Mouse (Mus musculus): ENCODE measurements around the gene Acer1. TPM values are rescaled to one million over a fixed set of nuclear protein-coding genes. Genes with fewer than 3 reads are reported as not detected.

The Acer1 gene
- polyA plus RNA-seq (2014; fragmentation: Nextera tagmentation; extraction: Ambion mirVana) = not detected in 2 replicates

DNA sequence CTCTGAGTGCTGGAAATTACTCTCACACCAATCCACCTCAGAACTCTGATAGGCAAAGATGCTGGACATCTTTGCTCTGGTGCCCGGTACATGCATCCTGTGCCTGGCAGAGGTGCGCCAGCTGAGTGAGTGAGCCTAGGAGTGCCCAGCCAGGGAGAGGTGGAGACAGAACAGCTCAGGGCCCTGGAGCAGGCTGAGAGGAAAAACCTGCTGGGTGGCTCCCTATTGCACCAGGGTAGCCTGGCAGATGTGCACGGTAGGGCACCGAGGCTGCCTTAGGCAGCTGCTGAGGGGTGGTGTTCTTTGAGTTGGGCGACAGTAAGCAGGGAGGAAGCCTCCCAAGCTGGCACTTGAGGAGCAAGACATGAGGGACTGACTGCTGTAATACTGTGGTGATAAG lies at the start of gene Acer1:
Acer1 (minus strand) TSS at position 114 of the 400 bp plus-strand sequence.
- no peak for ATAC-seq (ENCODE audit: low FRiP score)
- WGBS = 76% methylated on average over 5 of the region's 5 CpGs
- Histone ChIP-seq H3K36me3 (replicated peaks; ENCODE audit: control insufficient read depth, insufficient read depth) (no peaks in the 10 kb centered on the region), H3K9ac (no peak within 1 kb of the TSS), H3K4me1 (replicated peaks; ENCODE audit: control insufficient read depth, insufficient read depth, low read length) (no peaks in the 10 kb centered on the region), H3K9me3 (ENCODE audit: control insufficient read depth, low read length) (no peaks in the 10 kb centered on the region), H3K27me3 (ENCODE audit: control insufficient read depth, insufficient read depth, low read length) (no peaks in the 10 kb centered on the region), H3K4me3 (replicated peaks; ENCODE audit: low read length) (no peak within 1 kb of the TSS), H3K27ac (no peak within 1 kb of the TSS), H3K4me2 (replicated peaks) (no peak within 1 kb of the TSS)
- DNase-seq (ENCODE audit: low spot score) = no peak

DNA sequence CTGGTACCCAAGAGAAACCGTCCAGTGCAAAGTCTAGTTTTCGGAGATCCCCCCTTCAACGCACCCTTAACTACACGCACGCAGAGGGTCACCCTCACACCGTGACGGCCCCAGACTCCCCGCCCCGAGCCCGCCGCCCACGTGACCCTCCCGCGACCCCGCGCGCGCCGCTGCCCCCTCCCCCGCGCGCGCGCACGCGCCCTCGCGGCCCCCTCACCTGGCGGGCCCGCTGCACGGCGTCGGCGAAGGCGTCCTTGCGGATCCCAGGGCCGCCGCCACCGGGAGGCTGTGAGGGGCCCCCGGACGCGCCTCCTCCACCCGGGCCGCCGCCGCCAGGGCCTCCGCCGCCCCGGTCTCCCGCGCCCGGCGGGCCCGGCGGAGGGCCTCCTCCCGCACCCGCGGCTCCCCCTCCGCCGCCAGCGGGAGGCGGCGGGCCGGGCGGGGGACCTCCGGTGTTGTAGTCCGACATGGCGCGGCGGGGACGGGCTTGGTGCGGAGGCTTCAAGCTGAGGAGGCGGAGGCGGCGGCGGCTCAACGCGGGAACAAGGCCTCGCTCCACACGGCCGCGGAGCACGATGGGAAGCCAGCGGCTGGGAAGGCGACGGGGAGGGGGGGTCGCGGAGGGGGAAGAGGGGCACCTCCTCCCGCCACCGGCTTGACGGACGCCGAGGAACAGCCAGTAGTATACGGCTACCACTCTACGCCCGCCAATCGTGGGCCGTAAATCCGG lies 49.2 kb upstream of the Acer1 start, which contains the start of gene Khsrp:
Khsrp (minus strand) TSS at position 592 of the 730 bp plus-strand sequence.
- H3K27ac ChIP-seq = peak within 1 kb of the TSS; percentile 94
- WGBS = under 1% methylated on average over 84 of the region's 99 CpGs

DNA sequence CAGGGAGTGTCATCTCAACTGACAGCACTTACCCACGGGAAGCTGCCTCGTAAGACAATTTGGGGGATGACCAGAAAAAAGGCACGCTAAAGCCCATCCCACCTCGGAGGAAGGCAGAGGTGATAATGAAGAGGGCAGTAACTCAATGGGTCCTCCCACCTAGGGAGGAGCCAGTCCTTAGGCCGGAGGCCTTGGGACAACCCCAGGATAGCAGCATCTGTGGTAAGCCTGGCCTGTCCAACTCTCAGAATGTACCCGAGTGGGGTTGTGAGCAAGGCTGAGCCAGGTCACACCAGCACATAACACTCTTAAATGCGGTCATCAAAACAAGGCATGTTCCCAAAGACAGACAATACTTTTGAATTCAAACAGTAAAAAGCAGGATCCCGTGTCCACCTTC lies 47.8 kb upstream of the Acer1 start:
- Histone ChIP-seq H3K4me3 (replicated peaks; ENCODE audit: low read length) (peak overlapping the region; percentile 95; the same call in 1 of the 2 replicates), H3K27me3 (ENCODE audit: control insufficient read depth, insufficient read depth, low read length) (no peaks in the 10 kb centered on the region), H3K27ac (no peak overlapping the region), H3K4me1 (replicated peaks; ENCODE audit: control insufficient read depth, insufficient read depth, low read length) (peaks cover 22% of the 10 kb centered on the region), H3K4me2 (replicated peaks) (peak overlapping the region; percentile 90), H3K9me3 (ENCODE audit: control insufficient read depth, low read length) (no peaks in the 10 kb centered on the region), H3K9ac (peak overlapping the region; percentile 99), H3K36me3 (replicated peaks; ENCODE audit: control insufficient read depth, insufficient read depth) (peaks cover 39% of the 10 kb centered on the region)
- no peak for DNase-seq (ENCODE audit: low spot score)
- WGBS = 65% methylated on average over 8 of the region's 8 CpGs
- ATAC-seq (ENCODE audit: low FRiP score) = no peak

More for the DNA sequence above, 49.2 kb upstream of the Acer1 start, which contains the start of gene Khsrp:
- Histone ChIP-seq H3K9ac (peak within 1 kb of the TSS; percentile 99), H3K4me3 (replicated peaks; ENCODE audit: low read length) (peak within 1 kb of the TSS; percentile 95), H3K27me3 (ENCODE audit: control insufficient read depth, insufficient read depth, low read length) (no peaks in the 10 kb centered on the region), H3K4me1 (replicated peaks; ENCODE audit: control insufficient read depth, insufficient read depth, low read length) (peaks cover 22% of the 10 kb centered on the region), H3K9me3 (ENCODE audit: control insufficient read depth, low read length) (no peaks in the 10 kb centered on the region), H3K36me3 (replicated peaks; ENCODE audit: control insufficient read depth, insufficient read depth) (peaks cover 25% of the 10 kb centered on the region), H3K4me2 (replicated peaks) (peak within 1 kb of the TSS; percentile 90)
- DNase-seq (ENCODE audit: low spot score) = peak; percentile 45
- ATAC-seq (ENCODE audit: low FRiP score) = no peak

DNA sequence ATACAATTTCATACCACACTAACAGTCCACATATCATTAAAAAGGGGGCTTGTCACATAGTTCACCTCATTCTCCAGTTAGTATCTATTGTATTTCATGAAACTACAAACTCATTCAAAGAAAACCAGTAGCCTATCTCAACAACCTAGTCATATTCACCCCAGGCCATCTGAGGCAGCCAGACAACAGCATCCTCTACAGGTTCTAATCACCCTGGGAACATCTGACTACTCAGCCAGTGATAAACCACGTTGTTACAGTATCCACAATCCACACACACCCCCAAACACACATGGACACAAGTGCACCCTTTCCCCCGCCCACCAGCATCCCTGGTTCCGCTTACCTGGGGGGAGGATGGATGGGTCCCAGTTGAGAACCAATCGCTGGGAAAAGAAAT lies 45.5 kb upstream of the Acer1 start:
- 92% methylated on average over 4 of the region's 4 CpGs for WGBS
- Histone ChIP-seq H3K27ac (no peak overlapping the region), H3K36me3 (replicated peaks; ENCODE audit: control insufficient read depth, insufficient read depth) (peaks cover 62% of the 10 kb centered on the region), H3K4me3 (replicated peaks; ENCODE audit: low read length) (no peak overlapping the region), H3K9me3 (ENCODE audit: control insufficient read depth, low read length) (no peaks in the 10 kb centered on the region), H3K27me3 (ENCODE audit: control insufficient read depth, insufficient read depth, low read length) (no peaks in the 10 kb centered on the region), H3K9ac (no peak overlapping the region), H3K4me2 (replicated peaks) (no peak overlapping the region), H3K4me1 (replicated peaks; ENCODE audit: control insufficient read depth, insufficient read depth, low read length) (peaks cover 20% of the 10 kb centered on the region)
- no peak for DNase-seq (ENCODE audit: low spot score)
- no peak for ATAC-seq (ENCODE audit: low FRiP score)

DNA sequence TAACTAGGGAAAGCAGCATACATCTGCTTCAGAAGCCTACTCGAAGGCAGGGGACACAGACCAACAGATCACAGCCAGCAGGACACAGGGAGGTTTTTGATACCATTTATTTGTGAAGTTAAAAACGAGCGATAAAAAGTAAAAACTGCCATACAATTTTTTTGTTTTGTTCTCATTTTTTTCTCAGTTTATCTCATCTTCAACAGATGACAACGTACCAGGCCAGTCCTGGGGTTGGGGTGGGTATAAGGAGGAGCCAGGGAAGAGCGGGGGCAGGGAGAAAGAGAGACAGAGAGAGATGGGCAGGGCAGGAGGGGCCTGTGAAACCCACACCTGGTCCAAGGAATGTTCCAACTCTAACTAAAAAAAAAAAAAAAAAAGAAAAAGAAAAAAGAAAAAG lies 39.0 kb upstream of the Acer1 start:
- Histone ChIP-seq H3K36me3 (replicated peaks; ENCODE audit: control insufficient read depth, insufficient read depth) (peaks cover 66% of the 10 kb centered on the region), H3K4me3 (replicated peaks; ENCODE audit: low read length) (no peak overlapping the region), H3K4me1 (replicated peaks; ENCODE audit: control insufficient read depth, insufficient read depth, low read length) (no peaks in the 10 kb centered on the region), H3K9me3 (ENCODE audit: control insufficient read depth, low read length) (no peaks in the 10 kb centered on the region), H3K4me2 (replicated peaks) (no peak overlapping the region), H3K27ac (no peak overlapping the region), H3K9ac (no peak overlapping the region), H3K27me3 (ENCODE audit: control insufficient read depth, insufficient read depth, low read length) (no peaks in the 10 kb centered on the region)
- WGBS = 95% methylated on average over 5 of the region's 5 CpGs
- no peak for DNase-seq (ENCODE audit: low spot score)
- no peak for ATAC-seq (ENCODE audit: low FRiP score)

DNA sequence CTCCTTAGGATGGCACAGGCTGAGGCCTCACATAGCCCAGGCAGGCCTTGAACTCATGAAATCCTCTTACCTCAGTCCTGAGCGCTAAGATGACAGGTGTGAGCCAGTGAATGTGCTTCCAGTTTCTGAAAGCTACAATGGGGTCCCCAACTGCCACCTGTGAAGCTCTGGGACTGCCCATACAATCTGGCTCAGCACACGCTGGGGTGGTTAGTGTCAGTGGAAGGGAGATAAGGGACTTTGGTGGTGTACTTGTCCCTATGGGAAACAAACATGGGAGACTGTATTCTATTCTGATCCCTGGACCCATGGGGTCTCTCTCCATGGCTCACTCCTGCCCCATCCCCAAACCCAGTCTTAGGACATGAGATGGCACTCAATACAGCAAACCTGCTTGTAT lies 37.8 kb upstream of the Acer1 start:
- Histone ChIP-seq H3K27me3 (ENCODE audit: control insufficient read depth, insufficient read depth, low read length) (no peaks in the 10 kb centered on the region), H3K27ac (no peak overlapping the region), H3K36me3 (replicated peaks; ENCODE audit: control insufficient read depth, insufficient read depth) (peaks cover 53% of the 10 kb centered on the region), H3K4me1 (replicated peaks; ENCODE audit: control insufficient read depth, insufficient read depth, low read length) (no peaks in the 10 kb centered on the region), H3K4me3 (replicated peaks; ENCODE audit: low read length) (no peak overlapping the region), H3K9ac (no peak overlapping the region), H3K4me2 (replicated peaks) (no peak overlapping the region), H3K9me3 (ENCODE audit: control insufficient read depth, low read length) (no peaks in the 10 kb centered on the region)
- DNase-seq (ENCODE audit: low spot score) = no peak
- no peak for ATAC-seq (ENCODE audit: low FRiP score)
- whole genome bisulfite sequencing = 88% methylated on average over 2 of the region's 2 CpGs

DNA sequence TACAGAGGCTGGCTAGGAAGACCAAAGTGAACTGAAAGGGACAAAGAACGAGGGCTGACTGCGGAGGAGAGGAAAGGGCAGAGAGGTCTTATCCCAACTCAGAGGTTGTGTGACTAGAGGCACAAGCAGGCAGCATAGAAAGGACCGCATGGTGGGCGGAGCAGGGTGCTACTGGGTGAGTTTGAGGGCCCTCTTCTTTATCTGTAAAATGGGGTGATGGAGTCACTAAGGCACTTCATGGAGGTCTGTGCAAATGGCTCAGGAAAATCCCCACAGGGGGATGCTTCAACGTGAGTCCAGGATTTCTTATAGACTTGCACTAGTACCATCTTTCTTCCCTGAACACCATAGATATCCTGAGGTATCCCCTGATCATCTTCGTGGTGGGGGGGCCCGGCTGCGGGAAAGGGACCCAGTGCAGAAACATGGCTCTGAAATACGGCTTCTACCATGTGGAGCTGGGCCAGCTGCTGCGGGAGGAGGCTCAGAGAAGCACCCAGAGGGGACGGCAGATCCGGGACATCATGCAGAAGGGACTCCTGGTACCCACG lies 30.4 kb upstream of the Acer1 start:
- peaks cover 13% of the 10 kb centered on the region for H3K4me1 ChIP-seq (replicated peaks; ENCODE audit: control insufficient read depth, insufficient read depth, low read length)
- WGBS = 72% methylated on average over 13 of the region's 13 CpGs
- H3K27ac ChIP-seq = peak overlapping the region; percentile 94
- no peaks in the 10 kb centered on the region for H3K27me3 ChIP-seq (ENCODE audit: control insufficient read depth, insufficient read depth, low read length)
- no peaks in the 10 kb centered on the region for H3K9me3 ChIP-seq (ENCODE audit: control insufficient read depth, low read length)
- peak overlapping the region; percentile 56 for H3K4me2 ChIP-seq (replicated peaks)
- H3K36me3 ChIP-seq (replicated peaks; ENCODE audit: control insufficient read depth, insufficient read depth) = peaks cover 23% of the 10 kb centered on the region
- H3K4me3 ChIP-seq (replicated peaks; ENCODE audit: low read length) = peak overlapping the region; percentile 82
- DNase-seq (ENCODE audit: low spot score) (no peak), ATAC-seq (ENCODE audit: low FRiP score) (no peak)
- H3K9ac ChIP-seq = peak overlapping the region; percentile 71; the same call in 1 of the 2 replicates

DNA sequence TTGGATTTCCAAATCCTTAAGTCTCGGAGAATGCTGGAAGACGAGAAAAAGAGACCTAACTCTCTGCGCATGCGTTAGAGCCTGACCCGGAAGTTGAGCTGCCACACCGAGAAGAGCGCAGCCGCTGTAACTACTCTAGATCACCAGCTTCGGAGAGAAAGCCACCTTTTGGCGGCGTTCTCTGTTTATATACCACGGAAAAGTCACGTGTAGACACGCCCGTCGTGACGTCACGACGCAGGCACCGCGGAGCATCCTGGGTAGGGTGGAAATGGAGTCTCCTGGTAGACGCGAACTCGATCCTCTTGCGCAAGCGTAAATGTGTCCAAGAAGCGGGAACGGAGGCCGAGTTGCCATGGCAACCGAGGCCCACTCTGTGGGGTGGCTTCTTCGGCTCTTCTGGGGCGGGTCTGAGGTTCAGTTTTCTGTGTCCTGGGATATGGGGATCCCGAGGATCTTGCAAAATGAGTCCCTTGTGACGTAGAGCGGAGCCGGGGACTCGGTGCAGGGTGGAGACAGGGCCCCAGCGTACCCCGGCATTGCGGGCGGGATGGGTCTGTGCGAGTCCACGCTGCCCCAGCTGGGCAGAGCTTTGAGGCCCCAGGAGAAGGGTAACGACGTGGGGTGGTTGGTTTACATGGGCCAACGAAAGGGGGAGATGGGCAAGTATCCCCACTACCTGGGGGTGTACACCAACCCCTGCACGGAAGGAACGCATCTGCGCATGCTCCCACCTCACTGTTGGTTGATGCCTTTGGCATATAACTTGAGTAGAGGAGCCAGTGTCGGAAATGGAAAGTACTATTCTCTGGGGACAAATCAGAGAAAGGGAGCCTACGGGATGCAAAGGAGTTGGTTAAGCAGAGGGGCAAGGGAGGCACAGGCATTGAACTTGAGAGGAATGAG lies 29.6 kb upstream of the Acer1 start, which contains the start of the genes Gtf2f1 and Gm17949:
Gtf2f1 (minus strand) TSS at position 53 of the 906 bp plus-strand sequence.
Gm17949 (plus strand) TSS at position 234 of the 906 bp plus-strand sequence.
- H3K27me3 ChIP-seq (ENCODE audit: control insufficient read depth, insufficient read depth, low read length) = no peaks in the 10 kb centered on the region
- under 1% methylated on average over 51 of the region's 51 CpGs for WGBS
- peaks cover 13% of the 10 kb centered on the region for H3K4me1 ChIP-seq (replicated peaks; ENCODE audit: control insufficient read depth, insufficient read depth, low read length)
- peak within 1 kb of the TSS; percentile 94 for H3K27ac ChIP-seq
- DNase-seq (ENCODE audit: low spot score) (peak; percentile 100), ATAC-seq (ENCODE audit: low FRiP score) (peak; percentile 93)
- H3K9ac ChIP-seq = peak within 1 kb of the TSS; percentile 74
- H3K4me3 ChIP-seq (replicated peaks; ENCODE audit: low read length) = peak within 1 kb of the TSS; percentile 82
- H3K36me3 ChIP-seq (replicated peaks; ENCODE audit: control insufficient read depth, insufficient read depth) = peaks cover 31% of the 10 kb centered on the region
- no peaks in the 10 kb centered on the region for H3K9me3 ChIP-seq (ENCODE audit: control insufficient read depth, low read length)
- H3K4me2 ChIP-seq (replicated peaks) = peak within 1 kb of the TSS; percentile 87

DNA sequence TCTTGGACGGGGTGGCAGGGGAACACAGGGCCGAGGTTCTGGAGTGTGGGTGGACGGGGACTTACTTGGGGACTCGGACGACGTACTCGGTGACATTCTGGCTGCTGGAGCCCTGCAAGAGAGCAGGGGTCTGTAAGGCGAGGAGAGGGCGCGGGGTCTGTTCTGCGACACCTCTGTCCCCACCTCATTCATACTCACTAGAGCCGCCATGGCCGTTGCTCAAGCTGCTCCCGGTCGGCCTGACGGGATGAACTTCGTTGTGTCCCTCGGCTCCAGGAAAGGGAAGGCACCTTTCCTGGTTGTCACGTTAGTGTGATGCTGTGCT lies 28.9 kb upstream of the Acer1 start:
- under 1% methylated on average over 19 of the region's 19 CpGs for WGBS
- Histone ChIP-seq H3K4me2 (replicated peaks) (peak overlapping the region; percentile 87), H3K27ac (peak overlapping the region; percentile 75), H3K9me3 (ENCODE audit: control insufficient read depth, low read length) (no peaks in the 10 kb centered on the region), H3K4me1 (replicated peaks; ENCODE audit: control insufficient read depth, insufficient read depth, low read length) (peaks cover 13% of the 10 kb centered on the region), H3K9ac (peak overlapping the region; percentile 74), H3K36me3 (replicated peaks; ENCODE audit: control insufficient read depth, insufficient read depth) (peaks cover 37% of the 10 kb centered on the region), H3K4me3 (replicated peaks; ENCODE audit: low read length) (peak overlapping the region; percentile 82), H3K27me3 (ENCODE audit: control insufficient read depth, insufficient read depth, low read length) (no peaks in the 10 kb centered on the region)
- DNase-seq (ENCODE audit: low spot score) (no peak), ATAC-seq (ENCODE audit: low FRiP score) (peak; percentile 52)
